Mouse (Mus musculus) liver, embryonic 11.5 days (tissue): ENCODE data around the gene Trp53i11. TPM values are rescaled to one million over a fixed set of nuclear protein-coding genes. Genes with fewer than 3 reads are reported as not detected.

ENCODE experiments used
- ATAC-seq: fragments of 200-750 bp; cut with Nextera tagmentation; replicated peaks from 2 replicates; pipeline ENCODE4 v1.8.0; 2017; ENCODE audit warnings: moderate number of reproducible peaks, mild to moderate bottlenecking, moderate TSS enrichment, moderate library complexity; ENCODE audit not compliant: low FRiP score
- DNase-seq: peaks from one replicate; pipeline ENCODE4 v3.0.0-alpha.2; 2017; ENCODE audit warnings: low spot score
- H3K27ac ChIP-seq: fragments of 300-500 bp; sonication (generic); 2 replicates; pipeline ENCODE4 v1.5.1; 2014; ENCODE audit warnings: mild to moderate bottlenecking, low read depth, low read length, control low read depth
- H3K27me3 ChIP-seq: fragments of 300-500 bp; sonication (generic); replicated peaks from 2 replicates; pipeline ENCODE4 v1.6.1; 2014; ENCODE audit warnings: low read length, mixed read lengths; ENCODE audit not compliant: control insufficient read depth, insufficient read depth
- H3K36me3 ChIP-seq: fragments of 300-500 bp; sonication (generic); 2 replicates; pipeline ENCODE4 v1.6.1; 2014; ENCODE audit warnings: mild to moderate bottlenecking, low read length, moderate library complexity, mixed read lengths; ENCODE audit not compliant: control insufficient read depth, insufficient read depth
- H3K4me1 ChIP-seq: fragments of 300-500 bp; sonication (generic); replicated peaks from 2 replicates; pipeline ENCODE4 v1.6.1; 2014; ENCODE audit warnings: low read length, mixed read lengths; ENCODE audit not compliant: control insufficient read depth, insufficient read depth
- H3K4me2 ChIP-seq: fragments of 300-500 bp; sonication (generic); 2 replicates; pipeline ENCODE4 v1.6.1; 2014; ENCODE audit warnings: mild to moderate bottlenecking, control low read depth, moderate library complexity
- H3K4me3 ChIP-seq: fragments of 300-500 bp; sonication (generic); 2 replicates; pipeline ENCODE4 v1.5.1; 2014; ENCODE audit warnings: low read depth, low read length, control low read depth
- H3K9ac ChIP-seq: fragments of 300-500 bp; sonication (generic); 2 replicates; pipeline ENCODE4 v1.6.1; 2014; ENCODE audit warnings: low read depth, low read length, control low read depth
- H3K9me3 ChIP-seq: fragments of 300-500 bp; sonication (generic); 2 replicates; pipeline ENCODE4 v1.6.1; 2016; ENCODE audit warnings: low read length, inconsistent platforms, mixed read lengths; ENCODE audit not compliant: control insufficient read depth
- WGBS: fragments of 180-500 bp; shearing (Covaris S2); extraction: QIAGEN DNeasy Blood & Tissue Kit; methylation state at CpG from one replicate; pipeline ENCODE4 v1.1.7; 2014; 5-methylcytosine and 5-hydroxymethylcytosine counted together
- polyA plus RNA-seq: library from polyadenylated mRNA; unstranded; fragments of >200 nt; fragmentation: Nextera tagmentation; extraction: Ambion mirVana; gene quantifications from 2 replicates; pipeline ENCODE4 v1.2.1, GENCODE M21; 2014

Gene Trp53i11
- polyA plus RNA-seq, 1 experiment from 2014 or later: 14.0 TPM

- Histone ChIP-seq H3K9ac (no peak overlapping the region), H3K4me1 (no peaks in the 10 kb centered on the region), H3K27ac (no peak overlapping the region), H3K4me2 (no peak overlapping the region), H3K27me3 (0 out of 2 replicates have a peak, but pooled peaks cover 3% of the 10 kb centered on the region), H3K4me3 (no peak overlapping the region), H3K9me3 (no peaks in the 10 kb centered on the region), H3K36me3 (no peaks in the 10 kb centered on the region; the same call in 1 of the 2 replicates)
- 65% methylated on average over 10 of the region's 10 CpGs for WGBS
- no peak for ATAC-seq
- no peak for DNase-seq
These were observed 13.5 kb downstream of the Trp53i11 start for GRCm38 (mm10) chr2:93200681-93201340.

DNA sequence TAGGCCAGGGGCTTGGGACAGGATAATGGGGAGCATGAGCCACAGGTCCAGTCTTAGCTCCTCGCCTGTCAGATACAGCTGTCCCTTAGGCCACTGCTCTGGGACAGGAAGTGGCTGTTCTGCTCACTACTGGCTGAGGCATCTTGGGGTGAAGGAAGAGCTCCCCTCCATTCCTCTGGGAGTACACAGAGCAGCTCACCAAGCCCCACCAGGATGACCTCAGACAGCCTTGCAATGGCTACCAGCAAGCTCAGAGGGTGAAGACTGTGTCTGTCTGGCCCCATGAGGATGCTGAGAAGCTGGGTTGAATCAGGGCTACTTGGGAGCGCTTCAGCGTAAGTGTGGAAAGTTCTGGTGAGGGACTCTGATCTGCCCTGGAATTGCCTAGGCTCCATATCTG, 14.6 kb downstream of the Trp53i11 start:
- no peak overlapping the region for H3K4me2 ChIP-seq
- no peak for ATAC-seq
- no peak overlapping the region for H3K9ac ChIP-seq
- no peak overlapping the region for H3K4me3 ChIP-seq
- no peak for DNase-seq
- H3K9me3 ChIP-seq: no peaks in the 10 kb centered on the region
- 92% methylated on average over 3 of the region's 3 CpGs for WGBS
- no peak overlapping the region for H3K27ac ChIP-seq
- 0 out of 2 replicates have a peak, but pooled peaks cover 3% of the 10 kb centered on the region for H3K27me3 ChIP-seq
- no peaks in the 10 kb centered on the region for H3K4me1 ChIP-seq
- no peaks in the 10 kb centered on the region; the same call in 1 of the 2 replicates for H3K36me3 ChIP-seq

- Histone ChIP-seq H3K27me3 (no peaks in the 10 kb centered on the region), H3K4me2 (no peak overlapping the region), H3K9me3 (no peaks in the 10 kb centered on the region), H3K27ac (no peak overlapping the region), H3K4me1 (no peaks in the 10 kb centered on the region), H3K4me3 (no peak overlapping the region), H3K36me3 (no peaks in the 10 kb centered on the region; the same call in 1 of the 2 replicates), H3K9ac (no peak overlapping the region)
- DNase-seq (no peak), ATAC-seq (no peak)
- 23% methylated on average over 1 of the region's 1 CpGs for WGBS
These were observed 15.4 kb downstream of the Trp53i11 start for GRCm38 (mm10) chr2:93202782-93203181.

DNA sequence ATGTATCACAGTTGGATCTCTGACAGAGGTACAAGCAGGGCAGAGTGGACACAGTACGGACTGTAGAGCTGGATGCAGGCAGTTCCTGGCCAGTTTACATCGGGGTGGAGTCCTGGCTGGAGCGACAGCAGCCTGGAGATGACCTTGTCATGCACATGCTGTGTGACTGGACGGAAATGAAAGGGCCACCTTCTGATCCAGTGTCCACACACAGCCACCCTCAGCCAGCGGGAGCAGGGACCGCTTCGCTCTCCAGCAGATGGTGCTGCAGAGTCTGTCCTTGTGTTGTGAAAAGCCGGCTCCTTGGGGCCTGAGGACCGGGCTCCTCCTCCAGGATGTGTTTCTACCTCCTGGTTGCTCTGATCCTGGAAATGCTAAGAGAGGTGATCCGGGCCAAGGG, 16.3 kb downstream of the Trp53i11 start:
- no peak overlapping the region for H3K4me2 ChIP-seq
- H3K27ac ChIP-seq: no peak overlapping the region
- 0 out of 2 replicates have a peak, but pooled peaks have one; percentile 26 for ATAC-seq
- no peak overlapping the region for H3K4me3 ChIP-seq
- WGBS: 39% methylated on average over 10 of the region's 10 CpGs
- H3K9ac ChIP-seq: no peak overlapping the region
- H3K4me1 ChIP-seq: no peaks in the 10 kb centered on the region
- H3K27me3 ChIP-seq: no peaks in the 10 kb centered on the region
- H3K9me3 ChIP-seq: no peaks in the 10 kb centered on the region
- no peaks in the 10 kb centered on the region; the same call in 1 of the 2 replicates for H3K36me3 ChIP-seq
- no peak for DNase-seq

GRCm38 (mm10) chr2:93204571-93204970, 17.2 kb downstream of the Trp53i11 start:
- H3K4me2 ChIP-seq: no peak overlapping the region
- H3K36me3 ChIP-seq: no peaks in the 10 kb centered on the region; the same call in 1 of the 2 replicates
- no peak for DNase-seq
- H3K27me3 ChIP-seq: no peaks in the 10 kb centered on the region
- no peak for ATAC-seq
- no peak overlapping the region for H3K4me3 ChIP-seq
- no peak overlapping the region for H3K27ac ChIP-seq
- no peaks in the 10 kb centered on the region for H3K4me1 ChIP-seq
- H3K9me3 ChIP-seq: no peaks in the 10 kb centered on the region
- H3K9ac ChIP-seq: no peak overlapping the region
- 74% methylated on average over 6 of the region's 6 CpGs for WGBS

DNA sequence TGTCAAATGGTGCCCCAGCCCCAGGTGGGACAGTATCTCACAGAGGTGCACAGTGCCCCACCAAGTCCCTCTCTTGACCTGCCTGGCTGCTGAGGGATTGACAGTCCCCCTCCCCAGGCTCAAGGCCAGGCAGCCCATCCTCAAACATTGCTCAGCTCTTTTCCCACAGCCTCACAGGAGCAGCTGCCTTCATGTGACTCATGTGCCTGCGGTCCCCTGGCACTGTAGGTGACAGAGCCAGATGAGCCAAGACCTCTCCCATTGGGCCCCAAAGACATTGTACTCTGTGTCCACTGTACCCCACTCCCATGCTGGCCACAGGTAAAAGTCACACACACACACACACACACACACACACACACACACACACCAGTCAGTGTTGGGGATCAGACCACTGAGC, 18.8 kb downstream of the Trp53i11 start:
- no peaks in the 10 kb centered on the region for H3K27me3 ChIP-seq
- H3K9me3 ChIP-seq: no peaks in the 10 kb centered on the region
- WGBS: 78% methylated on average over 1 of the region's 1 CpGs
- ATAC-seq (no peak), DNase-seq (no peak)
- H3K27ac ChIP-seq: no peak overlapping the region
- H3K4me1 ChIP-seq: no peaks in the 10 kb centered on the region
- no peak overlapping the region for H3K4me3 ChIP-seq
- no peaks in the 10 kb centered on the region; the same call in 1 of the 2 replicates for H3K36me3 ChIP-seq
- no peak overlapping the region for H3K4me2 ChIP-seq
- no peak overlapping the region for H3K9ac ChIP-seq

DNA sequence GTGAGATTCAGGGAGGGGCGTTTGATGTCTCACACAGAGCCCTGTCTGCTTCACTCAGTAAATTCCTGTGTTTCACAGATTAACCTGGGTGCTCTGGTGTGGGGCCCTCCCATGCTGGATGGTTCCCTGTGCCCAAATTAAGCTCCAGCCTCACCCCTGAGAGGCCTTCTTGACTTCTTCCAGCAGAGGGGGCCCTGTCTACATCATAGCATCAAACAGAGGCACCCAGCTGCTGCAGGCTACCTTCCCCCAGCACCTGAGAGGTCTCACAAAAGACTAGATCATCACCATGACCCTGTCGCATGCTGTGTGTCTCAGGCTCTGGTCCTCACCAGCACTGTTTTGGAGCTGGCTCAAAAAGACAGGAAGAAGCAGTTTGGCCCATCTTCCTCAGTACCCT, 25.0 kb downstream of the Trp53i11 start:
- no peak overlapping the region for H3K9ac ChIP-seq
- no peak overlapping the region for H3K4me3 ChIP-seq
- H3K36me3 ChIP-seq: no peaks in the 10 kb centered on the region
- peaks cover 5% of the 10 kb centered on the region; the same call in 1 of the 2 replicates for H3K4me1 ChIP-seq
- no peaks in the 10 kb centered on the region for H3K9me3 ChIP-seq
- no peak for DNase-seq
- no peak overlapping the region for H3K4me2 ChIP-seq
- ATAC-seq: no peak
- no peaks in the 10 kb centered on the region for H3K27me3 ChIP-seq
- 75% methylated on average over 2 of the region's 2 CpGs for WGBS
- H3K27ac ChIP-seq: no peak overlapping the region

DNA sequence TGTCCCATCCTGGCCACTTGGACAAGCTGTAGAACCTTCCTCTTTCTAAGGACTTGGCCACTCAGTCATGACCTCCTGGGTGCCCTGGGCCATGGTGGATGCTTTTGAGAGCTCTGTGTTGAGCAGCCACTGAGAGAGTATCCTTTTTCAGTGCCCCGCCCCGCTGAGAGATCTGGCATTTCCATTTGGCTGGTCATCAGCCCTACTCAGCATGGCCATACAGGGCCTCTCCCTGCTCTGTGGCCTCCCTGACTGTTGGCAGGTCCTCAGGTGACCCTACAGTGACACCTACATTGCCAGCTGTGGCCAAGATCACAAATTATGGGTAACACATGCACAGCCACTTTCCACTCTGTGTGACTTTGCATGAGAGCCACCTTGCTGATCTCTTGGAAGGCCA, 25.5 kb downstream of the Trp53i11 start:
- Histone ChIP-seq H3K27me3 (no peaks in the 10 kb centered on the region), H3K36me3 (no peaks in the 10 kb centered on the region), H3K4me3 (no peak overlapping the region), H3K4me2 (no peak overlapping the region), H3K27ac (no peak overlapping the region), H3K9ac (no peak overlapping the region), H3K9me3 (no peaks in the 10 kb centered on the region), H3K4me1 (peaks cover 7% of the 10 kb centered on the region; the same call in 1 of the 2 replicates)
- WGBS: 94% methylated on average over 2 of the region's 2 CpGs
- DNase-seq (no peak), ATAC-seq (no peak)

DNA sequence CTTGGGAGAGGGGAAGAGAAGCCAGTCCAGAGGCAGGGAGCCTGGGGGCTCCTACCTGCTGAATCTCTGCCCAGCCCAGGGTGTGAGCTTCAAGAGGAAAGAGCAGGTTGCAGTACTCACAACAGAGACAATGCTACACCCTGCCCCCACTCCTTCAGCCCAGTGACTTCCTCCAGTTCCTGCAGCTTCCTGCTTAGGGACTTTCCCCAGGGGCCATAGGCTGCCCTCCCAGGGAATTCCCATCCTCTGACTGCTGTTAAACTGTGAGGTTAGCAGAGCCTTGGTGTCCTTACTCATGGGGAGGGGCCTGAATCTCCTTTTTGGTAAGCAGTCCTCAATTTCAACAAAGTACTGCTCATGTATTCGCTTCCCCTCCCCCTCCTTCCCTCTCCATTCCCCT, 26.8 kb downstream of the Trp53i11 start:
- no peaks in the 10 kb centered on the region for H3K9me3 ChIP-seq
- H3K9ac ChIP-seq: no peak overlapping the region
- H3K4me2 ChIP-seq: no peak overlapping the region
- H3K4me3 ChIP-seq: no peak overlapping the region
- no peaks in the 10 kb centered on the region for H3K36me3 ChIP-seq
- no peak overlapping the region for H3K27ac ChIP-seq
- DNase-seq: no peak
- 62% methylated on average over 1 of the region's 1 CpGs for WGBS
- no peak; the same call in 1 of the 2 replicates for ATAC-seq
- no peaks in the 10 kb centered on the region for H3K27me3 ChIP-seq
- H3K4me1 ChIP-seq: peaks cover 7% of the 10 kb centered on the region; the same call in 1 of the 2 replicates
